Mouse (Mus musculus): ENCODE measurements around the gene Pald1. TPM values are rescaled to one million over a fixed set of nuclear protein-coding genes. Genes with fewer than 3 reads are reported as not detected.

Gene Pald1
- polyA plus RNA-seq (2015; fragmentation: Nextera tagmentation; extraction: Ambion mirVana), result 13.2 and 16.3 TPM in 2 replicates

- 1% methylated on average over 47 of the region's 60 CpGs for WGBS
- peak within 1 kb of the TSS; percentile 10; the same call in 1 of the 2 replicates for H3K27ac ChIP-seq
- H3K4me2 ChIP-seq, result peak within 1 kb of the TSS; percentile 77
- no peaks in the 10 kb centered on the region for H3K9me3 ChIP-seq (replicated peaks)
- peak within 1 kb of the TSS; percentile 59 for H3K4me3 ChIP-seq
- peak; percentile 86 for ATAC-seq
- H3K9ac ChIP-seq, result peak within 1 kb of the TSS; percentile 72
- H3K4me1 ChIP-seq, result peaks cover 36% of the 10 kb centered on the region
- peaks cover 13% of the 10 kb centered on the region for H3K27me3 ChIP-seq
- H3K36me3 ChIP-seq (ENCODE audit: poor library complexity, severe bottlenecking), result no peaks in the 10 kb centered on the region
Observed at GRCm38 (mm10) chr10:61383021-61383714, at the start of gene Pald1. Gene Pald1 (minus strand): TSS chr10:61383530.

- no peak overlapping the region for H3K4me3 ChIP-seq
- no peak for ATAC-seq
- H3K36me3 ChIP-seq (ENCODE audit: poor library complexity, severe bottlenecking), result peaks cover 66% of the 10 kb centered on the region
- H3K4me2 ChIP-seq, result no peak overlapping the region
- H3K9me3 ChIP-seq (replicated peaks), result no peaks in the 10 kb centered on the region
- no peak overlapping the region for H3K27ac ChIP-seq
- 93% methylated on average over 9 of the region's 9 CpGs for WGBS
- no peak overlapping the region for H3K9ac ChIP-seq
- H3K27me3 ChIP-seq, result no peaks in the 10 kb centered on the region
- H3K4me1 ChIP-seq, result no peaks in the 10 kb centered on the region
Observed at GRCm38 (mm10) chr10:61431375-61431774, 48.0 kb upstream of the Pald1 start.

DNA sequence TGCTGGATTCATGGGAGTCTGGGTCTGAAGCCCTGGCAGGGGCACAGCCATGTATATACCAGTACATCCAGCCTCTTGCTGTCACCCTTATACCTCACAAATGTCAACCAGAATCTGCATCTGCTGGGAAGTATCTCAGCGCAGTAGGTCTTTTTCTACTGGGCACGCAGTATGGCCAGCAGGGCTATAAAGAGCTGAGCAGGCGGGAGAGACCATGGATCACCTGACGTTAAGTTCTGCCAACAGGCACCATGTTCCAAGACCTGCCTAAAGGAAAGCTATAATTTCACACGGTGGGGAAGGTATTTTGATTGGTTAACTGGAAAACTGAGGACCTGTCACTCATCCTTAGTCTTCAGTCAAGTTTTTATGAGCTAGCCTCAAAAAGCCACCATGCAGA is 45.7 kb upstream of the Pald1 start:
- Histone ChIP-seq H3K27me3 (no peaks in the 10 kb centered on the region), H3K4me1 (peaks cover 11% of the 10 kb centered on the region), H3K4me3 (no peak overlapping the region), H3K4me2 (no peak overlapping the region), H3K27ac (no peak overlapping the region), H3K9ac (no peak overlapping the region), H3K36me3 (ENCODE audit: poor library complexity, severe bottlenecking) (peaks cover 48% of the 10 kb centered on the region), H3K9me3 (replicated peaks) (no peaks in the 10 kb centered on the region)
- 87% methylated on average over 5 of the region's 5 CpGs for WGBS
- no peak for ATAC-seq

GRCm38 (mm10) chr10:61428416-61428815 is 45.1 kb upstream of the Pald1 start:
- ATAC-seq, result no peak
- peaks cover 11% of the 10 kb centered on the region for H3K4me1 ChIP-seq
- H3K36me3 ChIP-seq (ENCODE audit: poor library complexity, severe bottlenecking), result peaks cover 42% of the 10 kb centered on the region
- H3K27me3 ChIP-seq, result no peaks in the 10 kb centered on the region
- 55% methylated on average over 4 of the region's 4 CpGs for WGBS
- H3K9me3 ChIP-seq (replicated peaks), result no peaks in the 10 kb centered on the region
- H3K4me2 ChIP-seq, result no peak overlapping the region
- H3K27ac ChIP-seq, result no peak overlapping the region; the same call in 1 of the 2 replicates
- no peak overlapping the region for H3K4me3 ChIP-seq
- H3K9ac ChIP-seq, result no peak overlapping the region

DNA sequence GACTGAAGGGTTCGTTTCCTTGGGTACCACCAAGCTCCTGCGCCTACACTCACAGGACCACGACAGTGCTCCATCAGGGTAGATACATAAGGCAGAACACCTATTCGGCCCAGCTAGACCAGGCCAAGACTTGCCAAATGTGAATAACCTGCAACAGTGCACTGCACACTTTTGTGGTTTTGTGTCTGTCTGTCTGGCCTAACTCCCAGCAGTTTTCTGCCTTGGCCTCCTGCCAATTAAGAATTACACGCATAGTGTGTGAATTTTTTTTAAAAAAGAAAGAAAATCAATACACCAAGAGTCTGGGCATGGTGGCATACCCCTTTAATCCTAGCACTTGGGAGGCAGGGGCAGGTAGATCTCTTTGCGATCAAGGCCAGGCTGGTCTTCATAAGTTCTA is 44.6 kb upstream of the Pald1 start:
- Histone ChIP-seq H3K4me3 (no peak overlapping the region), H3K27ac (no peak overlapping the region), H3K27me3 (no peaks in the 10 kb centered on the region), H3K9ac (no peak overlapping the region), H3K4me1 (peaks cover 11% of the 10 kb centered on the region), H3K9me3 (replicated peaks) (no peaks in the 10 kb centered on the region), H3K4me2 (no peak overlapping the region), H3K36me3 (ENCODE audit: poor library complexity, severe bottlenecking) (peaks cover 37% of the 10 kb centered on the region)
- 91% methylated on average over 6 of the region's 6 CpGs for WGBS
- no peak for ATAC-seq

GRCm38 (mm10) chr10:61426251-61426757 is 43.0 kb upstream of the Pald1 start:
- peaks cover under 1% of the 10 kb centered on the region; the same call in 1 of the 2 replicates for H3K27me3 ChIP-seq
- H3K4me3 ChIP-seq, result no peak overlapping the region
- H3K27ac ChIP-seq, result no peak overlapping the region
- ATAC-seq, result no peak
- H3K9ac ChIP-seq, result no peak overlapping the region
- no peak overlapping the region for H3K4me2 ChIP-seq
- H3K4me1 ChIP-seq, result peaks cover 11% of the 10 kb centered on the region
- no peaks in the 10 kb centered on the region for H3K9me3 ChIP-seq (replicated peaks)
- H3K36me3 ChIP-seq (ENCODE audit: poor library complexity, severe bottlenecking), result peaks cover 25% of the 10 kb centered on the region
- 74% methylated on average over 2 of the region's 2 CpGs for WGBS

GRCm38 (mm10) chr10:61425047-61425446 is 41.7 kb upstream of the Pald1 start:
- Histone ChIP-seq H3K4me2 (no peak overlapping the region), H3K9ac (no peak overlapping the region), H3K9me3 (replicated peaks) (no peaks in the 10 kb centered on the region), H3K4me1 (peaks cover 11% of the 10 kb centered on the region), H3K4me3 (no peak overlapping the region), H3K27me3 (peaks cover 13% of the 10 kb centered on the region), H3K27ac (no peak overlapping the region), H3K36me3 (ENCODE audit: poor library complexity, severe bottlenecking) (peaks cover 13% of the 10 kb centered on the region)
- 70% methylated on average over 2 of the region's 2 CpGs for WGBS
- no peak for ATAC-seq

- Histone ChIP-seq H3K4me1 (peaks cover 11% of the 10 kb centered on the region), H3K27ac (no peak overlapping the region), H3K36me3 (ENCODE audit: poor library complexity, severe bottlenecking) (peaks cover 7% of the 10 kb centered on the region), H3K9me3 (replicated peaks) (no peaks in the 10 kb centered on the region), H3K4me2 (peak overlapping the region; percentile 22), H3K9ac (0 out of 2 replicates have a peak overlapping the region, but pooled peaks have one; percentile 3), H3K4me3 (no peak overlapping the region), H3K27me3 (peaks cover 18% of the 10 kb centered on the region)
- ATAC-seq, result peak; percentile 58
- WGBS, result 20% methylated on average over 7 of the region's 7 CpGs
Observed at GRCm38 (mm10) chr10:61424500-61424899, 41.2 kb upstream of the Pald1 start.

GRCm38 (mm10) chr10:61423289-61423688 is 40.0 kb upstream of the Pald1 start:
- 37% methylated on average over 10 of the region's 10 CpGs for WGBS
- Histone ChIP-seq H3K4me1 (peaks cover 16% of the 10 kb centered on the region), H3K4me3 (no peak overlapping the region), H3K27ac (no peak overlapping the region), H3K9ac (no peak overlapping the region), H3K9me3 (replicated peaks) (no peaks in the 10 kb centered on the region), H3K36me3 (ENCODE audit: poor library complexity, severe bottlenecking) (no peaks in the 10 kb centered on the region), H3K27me3 (peaks cover 31% of the 10 kb centered on the region), H3K4me2 (no peak overlapping the region)
- no peak for ATAC-seq

DNA sequence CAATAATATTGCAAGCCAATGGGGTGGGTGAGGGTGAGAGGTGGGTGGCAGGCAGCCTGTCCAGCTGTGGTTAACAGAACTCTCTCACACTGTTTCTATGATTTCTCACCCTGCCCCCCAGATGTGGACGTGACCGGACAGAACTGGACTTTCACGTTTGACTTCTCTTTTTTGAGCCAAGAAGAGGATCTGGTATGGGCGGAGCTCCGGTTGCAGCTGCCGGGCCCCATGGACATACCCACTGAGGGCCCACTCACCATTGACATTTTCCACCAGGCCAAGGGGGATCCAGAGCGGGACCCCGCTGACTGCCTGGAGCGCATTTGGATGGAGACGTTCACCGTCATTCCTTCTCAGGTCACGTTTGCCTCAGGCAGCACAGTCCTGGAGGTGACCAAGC is 39.5 kb upstream of the Pald1 start:
- H3K4me1 ChIP-seq, result peaks cover 19% of the 10 kb centered on the region
- H3K4me2 ChIP-seq, result no peak overlapping the region
- ATAC-seq, result no peak
- H3K9ac ChIP-seq, result no peak overlapping the region
- no peak overlapping the region for H3K4me3 ChIP-seq
- no peak overlapping the region for H3K27ac ChIP-seq
- 85% methylated on average over 12 of the region's 12 CpGs for WGBS
- peaks cover 35% of the 10 kb centered on the region for H3K27me3 ChIP-seq
- H3K36me3 ChIP-seq (ENCODE audit: poor library complexity, severe bottlenecking), result no peaks in the 10 kb centered on the region
- H3K9me3 ChIP-seq (replicated peaks), result no peaks in the 10 kb centered on the region

GRCm38 (mm10) chr10:61420011-61420410 is 36.7 kb upstream of the Pald1 start:
- no peak overlapping the region for H3K4me3 ChIP-seq
- H3K4me1 ChIP-seq, result peaks cover 16% of the 10 kb centered on the region
- no peaks in the 10 kb centered on the region for H3K9me3 ChIP-seq (replicated peaks)
- no peak for ATAC-seq
- H3K9ac ChIP-seq, result no peak overlapping the region
- H3K4me2 ChIP-seq, result no peak overlapping the region
- H3K27ac ChIP-seq, result no peak overlapping the region
- no peaks in the 10 kb centered on the region for H3K36me3 ChIP-seq (ENCODE audit: poor library complexity, severe bottlenecking)
- WGBS, result 74% methylated on average over 4 of the region's 4 CpGs
- H3K27me3 ChIP-seq, result peaks cover 58% of the 10 kb centered on the region

- Histone ChIP-seq H3K9ac (no peak overlapping the region), H3K27me3 (peaks cover 58% of the 10 kb centered on the region), H3K27ac (no peak overlapping the region), H3K9me3 (replicated peaks) (no peaks in the 10 kb centered on the region), H3K4me1 (peaks cover 8% of the 10 kb centered on the region), H3K4me3 (no peak overlapping the region), H3K36me3 (ENCODE audit: poor library complexity, severe bottlenecking) (no peaks in the 10 kb centered on the region), H3K4me2 (peak overlapping the region; percentile 16; the same call in 1 of the 2 replicates)
- no peak for ATAC-seq
- WGBS, result 4% methylated on average over 21 of the region's 24 CpGs
Observed at GRCm38 (mm10) chr10:61419146-61419545, 35.8 kb upstream of the Pald1 start.

All from forebrain, embryonic 13.5 days (tissue).